Comparison of ENCODE assay signal across 9 mouse cellular contexts in genomic region chr13:48658588-48659253, GRCm38 (mm10). TPM values are rescaled to one million over a fixed set of nuclear protein-coding genes. Genes with fewer than 3 reads are reported as not detected.
DNase-seq lines count a peak whose midpoint lies in the region; ATAC-seq and TF ChIP-seq lines count a peak whose summit lies in the region.
"Had no signal": no experiment of that assay in that cellular context is flagged by ENCODE, and none has a peak within 500 bp of the region (broad histone marks: within the 10 kb centered on the region; RNA-seq: fewer than 3 reads in every experiment).

No protein-coding gene starts in this region.

- H3K4me1 ChIP-seq in liver, adult 2 months (ENCODE audit: control insufficient read depth, insufficient read depth, low read length) = peaks cover 3% of the 10 kb centered on the region; the same call in 1 of the 2 replicates
- peaks cover 2% of the 10 kb centered on the region for H3K4me1 ChIP-seq in embryonic facial prominence, embryonic 11.5 days (ENCODE audit: control insufficient read depth, insufficient read depth, low read length)
- H3K4me1 ChIP-seq in neural tube, embryonic 11.5 days (ENCODE audit: control insufficient read depth, insufficient read depth, low read length) = peaks cover 9% of the 10 kb centered on the region

- no peak overlapping the region for H3K9ac ChIP-seq in liver, adult 2 months (ENCODE audit: low read depth, low read length)
- H3K9ac ChIP-seq in embryonic facial prominence, embryonic 11.5 days (replicated peaks; ENCODE audit: low read length) = peak overlapping the region; percentile 13
- no peak overlapping the region for H3K9ac ChIP-seq in neural tube, embryonic 11.5 days (ENCODE audit: low read length)
- H3K9ac ChIP-seq: hindbrain, embryonic 15.5 days had no signal

- H3K4me2 ChIP-seq in embryonic facial prominence, embryonic 11.5 days (ENCODE audit: low read depth, low read length) = peak overlapping the region; percentile 21; the same call in 1 of the 2 replicates
- no peak overlapping the region for H3K4me2 ChIP-seq in neural tube, embryonic 11.5 days (ENCODE audit: low read depth)
- H3K4me2 ChIP-seq: hindbrain, embryonic 15.5 days had no signal

- TF ChIP-seq POLR2A in liver, adult 2 months (IDR thresholded peaks at IDR 0.05; ENCODE audit: extremely low read depth, insufficient read depth, low read length) = no peak

- H3K79me2 ChIP-seq in liver, adult 2 months (ENCODE audit: control insufficient read depth, insufficient read depth, low read length) = no peaks in the 10 kb centered on the region

- H3K27ac ChIP-seq in liver, adult 2 months (replicated peaks; ENCODE audit: insufficient read depth, low read depth, low read length) = no peak overlapping the region
- H3K27ac ChIP-seq in embryonic facial prominence, embryonic 11.5 days (replicated peaks; ENCODE audit: low read depth, low read length) = no peak overlapping the region
- H3K27ac ChIP-seq in neural tube, embryonic 11.5 days (ENCODE audit: low read depth, low read length) = no peak overlapping the region
- H3K27ac ChIP-seq: hindbrain, embryonic 15.5 days had no signal

- no peaks in the 10 kb centered on the region for H3K36me3 ChIP-seq in liver, adult 2 months (ENCODE audit: control insufficient read depth, insufficient read depth, low read length)
- H3K36me3 ChIP-seq in embryonic facial prominence, embryonic 11.5 days (replicated peaks; ENCODE audit: control insufficient read depth, insufficient read depth, low read depth, low read length) = no peaks in the 10 kb centered on the region
- no peaks in the 10 kb centered on the region for H3K36me3 ChIP-seq in neural tube, embryonic 11.5 days (ENCODE audit: control insufficient read depth, insufficient read depth, low read length)
- H3K36me3 ChIP-seq: hindbrain, embryonic 15.5 days had no signal

- peak; percentile 6 for DNase-seq in liver, adult 2 months (ENCODE audit: extremely low read depth, low read depth, low spot score)
- DNase-seq in liver = no peak
- DNase-seq in embryonic facial prominence, embryonic 11.5 days (ENCODE audit: low spot score) = no peak
- peak; percentile 25 for DNase-seq in heart, postnatal 4 days
- DNase-seq in neural tube, embryonic 11.5 days (ENCODE audit: low spot score) = peak; percentile 48
- DNase-seq in urinary bladder, postnatal 10 days (ENCODE audit: low spot score) = no peak
- no peak for DNase-seq in left cerebral cortex, adult 18-20 months (ENCODE audit: low spot score in 2 of 2)

- no peak for ATAC-seq in embryonic facial prominence, embryonic 11.5 days (replicated peaks; ENCODE audit: insufficient number of reproducible peaks, low FRiP score, low TSS enrichment, low read depth)
- ATAC-seq in neural tube, embryonic 11.5 days (ENCODE audit: insufficient read depth, low FRiP score, low TSS enrichment) = no peak
- ATAC-seq: Patski had no signal

- no peaks in the 10 kb centered on the region for H3K9me3 ChIP-seq in embryonic facial prominence, embryonic 11.5 days (replicated peaks; ENCODE audit: control insufficient read depth, low read length)
- no peaks in the 10 kb centered on the region for H3K9me3 ChIP-seq in neural tube, embryonic 11.5 days (ENCODE audit: control insufficient read depth, low read length)
- H3K9me3 ChIP-seq: hindbrain, embryonic 15.5 days had no signal

- 2% methylated on average over 33 of the region's 33 CpGs for WGBS in liver, adult 2 months
- 1% methylated on average over 33 of the region's 33 CpGs for WGBS in embryonic facial prominence, embryonic 11.5 days
- WGBS in neural tube, embryonic 11.5 days = under 1% methylated on average over 33 of the region's 33 CpGs

- peaks cover 28% of the 10 kb centered on the region for H3K27me3 ChIP-seq in liver, adult 2 months (ENCODE audit: control insufficient read depth, insufficient read depth, low read length)
- H3K27me3 ChIP-seq in embryonic facial prominence, embryonic 11.5 days (ENCODE audit: control insufficient read depth, insufficient read depth, low read length) = peaks cover 65% of the 10 kb centered on the region
- H3K27me3 ChIP-seq in neural tube, embryonic 11.5 days (ENCODE audit: control insufficient read depth, insufficient read depth, low read length) = peaks cover 87% of the 10 kb centered on the region

- peak overlapping the region; percentile 29 for H3K4me3 ChIP-seq in liver, adult 2 months (ENCODE audit: insufficient read depth, low read depth, low read length)
- H3K4me3 ChIP-seq in embryonic facial prominence, embryonic 11.5 days (ENCODE audit: low read depth, low read length) = no peak overlapping the region
- H3K4me3 ChIP-seq in neural tube, embryonic 11.5 days (ENCODE audit: low read depth, low read length) = no peak overlapping the region; the same call in 1 of the 2 replicates
- H3K4me3 ChIP-seq: hindbrain, embryonic 15.5 days had no signal

- TF ChIP-seq CTCF in liver, adult 2 months (IDR thresholded peaks at IDR 0.05; ENCODE audit: low read depth, low read length) = no peak

RNA-seq across cellular contexts. Expression of gene Barx1, which starts 4.1 kb away (rescaled TPM):
- not detected in 2 replicates for total RNA-seq in liver, adult 2 months (2014; rRNA removed)
- polyA plus RNA-seq in liver, adult 2 months (2012; rRNA removed) = not detected in 2 replicates
- polyA plus RNA-seq in embryonic facial prominence, embryonic 11.5 days (2014; fragmentation: Nextera tagmentation; extraction: Ambion mirVana) = 74.9 and 139 TPM in 2 replicates
- total RNA-seq in heart, postnatal 4 days (2021) = not detected
- polyA plus RNA-seq in neural tube, embryonic 11.5 days (2014; fragmentation: Nextera tagmentation; extraction: Ambion mirVana) = 0.51 TPM in 1 of 2 replicates, not detected in the other
- not detected for total RNA-seq in left cerebral cortex, adult 18-20 months (2021)
- polyA plus RNA-seq: hindbrain, embryonic 15.5 days; Patski had no signal

RNA-seq across cellular contexts. Expression of gene Ptpdc1, which starts 33.3 kb away (rescaled TPM):
- 1.1 and 1.3 TPM in 2 replicates for total RNA-seq in liver, adult 2 months (2014; rRNA removed)
- polyA plus RNA-seq in liver, adult 2 months (2012; rRNA removed) = 0.32 and 0.49 TPM in 2 replicates
- polyA plus RNA-seq in embryonic facial prominence, embryonic 11.5 days (2014; fragmentation: Nextera tagmentation; extraction: Ambion mirVana) = 16.3 and 16.9 TPM in 2 replicates
- 1 to 10 TPM; 8.2 to 8.9 TPM for total RNA-seq in heart, postnatal 4 days (2021)
- polyA plus RNA-seq in neural tube, embryonic 11.5 days (2014; fragmentation: Nextera tagmentation; extraction: Ambion mirVana) = 14.5 and 15.0 TPM in 2 replicates
- total RNA-seq in left cerebral cortex, adult 18-20 months (2021) = 10 to 100 TPM; 21.8 to 23.5 TPM

Comparison
In these comparisons a context has a peak if more than half of its experiments do, and no peak if none do; other contexts are left out.
1. DNase-seq: peak in liver, adult 2 months (single experiment), heart, postnatal 4 days (single experiment) and neural tube, embryonic 11.5 days (single experiment); none in liver (single experiment), embryonic facial prominence, embryonic 11.5 days (single experiment), urinary bladder, postnatal 10 days (single experiment) and left cerebral cortex, adult 18-20 months (0 of 2).